Mouse (Mus musculus) B cell, adult 2 months (primary cell): Measurements from ENCODE around the gene Dmpk.

Experiments
- DNase-seq, 2 experiments: peaks; one replicate each; pipeline ENCODE4 v3.0.0; 2022

Dmpk gene

GRCm38 (mm10) chr7:19097217-19097616, 13.6 kb downstream of the Dmpk start:
- no peak for DNase-seq

GRCm38 (mm10) chr7:19097863-19098262, 14.2 kb downstream of the Dmpk start:
- no peak for DNase-seq

- DNase-seq = no peak
Measured at GRCm38 (mm10) chr7:19098811-19099210, 15.2 kb downstream of the Dmpk start.

GRCm38 (mm10) chr7:19100290-19100689, 16.6 kb downstream of the Dmpk start:
- DNase-seq = no peak

- DNase-seq = no peak
Measured at GRCm38 (mm10) chr7:19103741-19104140, 20.1 kb downstream of the Dmpk start.

GRCm38 (mm10) chr7:19104486-19104885, 20.8 kb downstream of the Dmpk start:
- no peak for DNase-seq

- DNase-seq = no peak
Measured at GRCm38 (mm10) chr7:19107436-19107835, 23.8 kb downstream of the Dmpk start.

GRCm38 (mm10) chr7:19109565-19109964, 25.9 kb downstream of the Dmpk start:
- no peak for DNase-seq

- DNase-seq = peak; percentile 27 to 30
Measured at GRCm38 (mm10) chr7:19118028-19118771, 34.6 kb downstream of the Dmpk start, which contains the start of gene Gm4969. TSS of gene Gm4969 (minus strand) at chr7:19118368.

GRCm38 (mm10) chr7:19119083-19119482, 35.4 kb downstream of the Dmpk start:
- no peak for DNase-seq

GRCm38 (mm10) chr7:19119631-19120429, 36.2 kb downstream of the Dmpk start, which contains the start of gene Fbxo46:
TSS of gene Fbxo46 (plus strand) at chr7:19119859.
- peak; percentile 93 to 95 for DNase-seq

- no peak for DNase-seq
Measured at GRCm38 (mm10) chr7:19121686-19122085, 38.0 kb downstream of the Dmpk start.

- no peak for DNase-seq
Measured at GRCm38 (mm10) chr7:19124713-19125112, 41.1 kb downstream of the Dmpk start.

GRCm38 (mm10) chr7:19127744-19128143, 44.1 kb downstream of the Dmpk start:
- DNase-seq = no peak

- DNase-seq = no peak
Measured at GRCm38 (mm10) chr7:19129396-19129795, 45.7 kb downstream of the Dmpk start.

- DNase-seq = peak; percentile 33 to 49
Measured at GRCm38 (mm10) chr7:19130657-19131056, 47.0 kb downstream of the Dmpk start.

GRCm38 (mm10) chr7:19131324-19131848, 47.7 kb downstream of the Dmpk start:
- peak; percentile 97 for DNase-seq

- no peak for DNase-seq
Measured at GRCm38 (mm10) chr7:19136168-19136567, 52.5 kb downstream of the Dmpk start.

GRCm38 (mm10) chr7:19136673-19137334, 53.2 kb downstream of the Dmpk start:
- DNase-seq = no peak

- peak; percentile 76 to 82 for DNase-seq
Measured at GRCm38 (mm10) chr7:19137380-19137779, 53.7 kb downstream of the Dmpk start.
